Mouse (Mus musculus): ENCODE results near the gene Clec2e.
"Not testable (repeated sequence)": the region's sequence is repeated elsewhere in the genome, so short reads cannot be mapped to it uniquely, and the experiment has no call there.

Clec2e gene

GRCm38 (mm10) chr6:129100794-129101193 is at the start of gene Clec2e:
Clec2e (minus strand) TSS chr6:129100913.
- in situ Hi-C loops (cut with MboI, MseI) = not testable (repeated sequence)

- in situ Hi-C loops (cut with MboI, MseI) = loop anchor here in 1 of 2 experiments (10.0 kb wide), 1 partner anchor 422 kb away; the partner anchor contains the start of gene Klrb1
These were observed 46.1 kb upstream of the Clec2e start for GRCm38 (mm10) chr6:129146812-129147211.

- in situ Hi-C loops (cut with MboI, MseI) = loop anchor here in 1 of 2 experiments (10.0 kb wide), 1 partner anchor 1302 kb away; no protein-coding TSS in a partner anchor
These were observed 32.1 kb upstream of the Clec2e start for GRCm38 (mm10) chr6:129132604-129133341.

GRCm38 (mm10) chr6:129126861-129127260 is 26.1 kb upstream of the Clec2e start:
- in situ Hi-C loops (cut with MboI, MseI) = no loop called here

- in situ Hi-C loops (cut with MboI, MseI) = not testable (repeated sequence)
These were observed 23.8 kb upstream of the Clec2e start for GRCm38 (mm10) chr6:129124531-129124930.

GRCm38 (mm10) chr6:129116223-129116622 is 15.5 kb upstream of the Clec2e start:
- in situ Hi-C loops (cut with MboI, MseI) = no loop called here

GRCm38 (mm10) chr6:129114237-129114636 is 13.5 kb upstream of the Clec2e start:
- in situ Hi-C loops (cut with MboI, MseI) = not testable (repeated sequence)

- in situ Hi-C loops (cut with MboI, MseI) = no loop called here
These were observed 13.1 kb upstream of the Clec2e start for GRCm38 (mm10) chr6:129113769-129114168.

- in situ Hi-C loops (cut with MboI, MseI) = no loop called here
These were observed 12.4 kb upstream of the Clec2e start for GRCm38 (mm10) chr6:129113030-129113673.

- in situ Hi-C loops (cut with MboI, MseI) = no loop called here
These were observed 11.8 kb upstream of the Clec2e start for GRCm38 (mm10) chr6:129112526-129112925.

GRCm38 (mm10) chr6:129107916-129108315 is 7.2 kb upstream of the Clec2e start:
- in situ Hi-C loops (cut with MboI, MseI) = no loop called here

GRCm38 (mm10) chr6:129102858-129103555 is 2.3 kb upstream of the Clec2e start:
- in situ Hi-C loops (cut with MboI, MseI) = no loop called here

- in situ Hi-C loops (cut with MboI, MseI) = no loop called here
These were observed 891 bp upstream of the Clec2e start for GRCm38 (mm10) chr6:129101604-129102003.

GRCm38 (mm10) chr6:129097929-129098328 is 2.8 kb downstream of the Clec2e start:
- in situ Hi-C loops (cut with MboI, MseI) = loop anchor here in 1 of 2 experiments (5.0 kb wide), 2 partner anchors 74 to 154 kb away; no protein-coding TSS in a partner anchor

GRCm38 (mm10) chr6:129095166-129095565 is 5.5 kb downstream of the Clec2e start:
- in situ Hi-C loops (cut with MboI, MseI) = loop anchor here in 1 of 2 experiments (5.0 kb wide), 2 partner anchors 77 to 157 kb away; no protein-coding TSS in a partner anchor

GRCm38 (mm10) chr6:129088596-129088995 is 12.1 kb downstream of the Clec2e start:
- in situ Hi-C loops (cut with MboI, MseI) = loop anchor here in 1 of 2 experiments (5.0 kb wide), 1 partner anchor 164 kb away; no protein-coding TSS in a partner anchor

GRCm38 (mm10) chr6:129088161-129088560 is 12.6 kb downstream of the Clec2e start:
- in situ Hi-C loops (cut with MboI, MseI) = loop anchor here in 1 of 2 experiments (5.0 kb wide), 1 partner anchor 164 kb away; no protein-coding TSS in a partner anchor

- in situ Hi-C loops (cut with MboI, MseI) = loop anchor here in 1 of 2 experiments (5.0 kb wide), 1 partner anchor 166 kb away; no protein-coding TSS in a partner anchor
These were observed 14.7 kb downstream of the Clec2e start for GRCm38 (mm10) chr6:129086031-129086430.

- in situ Hi-C loops (cut with MboI, MseI) = loop anchor here in 1 of 2 experiments (5.0 kb wide), 1 partner anchor 167 kb away; no protein-coding TSS in a partner anchor
These were observed 15.6 kb downstream of the Clec2e start for GRCm38 (mm10) chr6:129085098-129085497.

- in situ Hi-C loops (cut with MboI, MseI) = loop anchor here (5.0 kb wide), 1 partner anchor 215 kb away; no protein-coding TSS in a partner anchor
These were observed 33.7 kb downstream of the Clec2e start for GRCm38 (mm10) chr6:129066986-129067385.

GRCm38 (mm10) chr6:129066530-129066929 is 34.2 kb downstream of the Clec2e start:
- in situ Hi-C loops (cut with MboI, MseI) = loop anchor here (5.0 kb wide), 1 partner anchor 214 kb away; no protein-coding TSS in a partner anchor

Measured in T-helper 17 cell (primary cell).